Mouse (Mus musculus) left cerebral cortex, adult 11 months (tissue): ENCODE measurements around the gene Adamtsl2.

Experiments used
- DNase-seq: peaks from one replicate; pipeline ENCODE4 v3.0.0; 2022; ENCODE audit warnings: low spot score

Adamtsl2 gene

DNA sequence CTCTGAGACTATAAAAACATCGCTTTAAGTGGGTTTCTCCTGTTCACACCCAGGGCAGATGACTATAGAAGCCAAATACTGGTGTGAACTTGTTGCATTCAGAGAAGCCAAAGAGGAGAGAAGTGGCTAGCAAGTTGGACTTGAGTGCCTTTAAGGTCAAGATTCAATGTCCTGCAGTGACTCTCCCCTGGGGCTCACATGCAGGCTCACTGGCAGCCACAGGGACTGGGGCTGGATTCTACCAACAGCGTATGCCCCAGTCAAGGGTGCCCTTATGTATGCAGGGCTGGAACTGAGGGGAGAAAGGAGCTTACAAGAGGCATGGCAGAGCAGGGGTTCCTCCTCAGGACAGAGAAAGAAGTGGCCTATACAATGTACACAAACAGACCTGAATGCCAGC is 40.6 kb downstream of the Adamtsl2 start:
- DNase-seq: no peak

GRCm38 (mm10) chr2:27120241-27120641 is 41.1 kb downstream of the Adamtsl2 start:
- no peak for DNase-seq

DNA sequence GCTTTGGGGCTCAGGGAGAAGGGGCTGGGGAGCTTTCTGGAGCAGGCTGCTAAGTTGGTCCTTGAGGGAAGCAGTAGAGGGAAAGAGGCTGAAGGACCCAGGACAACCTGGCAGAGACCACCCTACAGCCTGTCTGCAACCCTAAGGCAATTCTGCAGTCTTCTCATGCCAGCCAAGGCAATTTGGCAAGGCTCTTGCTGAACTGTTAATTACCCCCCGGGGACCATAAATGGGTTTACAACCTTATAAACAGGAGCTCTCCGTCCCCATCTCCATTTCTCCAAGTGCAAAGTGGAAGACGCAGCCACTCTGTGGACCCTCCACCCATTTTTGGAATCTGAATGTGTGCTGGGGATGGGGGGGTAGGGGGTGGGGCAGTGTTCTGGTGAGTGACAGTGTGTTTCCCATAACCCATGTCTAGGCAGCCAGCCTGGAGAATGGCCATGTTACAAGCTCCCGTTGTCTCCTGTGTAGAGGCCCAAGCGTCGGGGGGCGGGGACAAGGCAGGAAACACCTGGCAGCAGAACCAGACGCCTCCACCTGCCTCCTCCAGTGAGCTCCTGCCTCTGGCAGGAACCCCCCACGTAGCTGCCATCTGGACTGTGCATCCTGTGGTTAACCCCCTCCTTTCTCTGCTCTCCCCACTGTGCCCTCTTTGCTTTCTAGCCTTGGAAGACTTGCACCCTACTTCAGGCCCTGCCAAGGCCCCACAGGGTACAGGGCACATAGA is 42.6 kb downstream of the Adamtsl2 start:
- no peak for DNase-seq

- DNase-seq: no peak
Measured at GRCm38 (mm10) chr2:27122578-27122977, 43.4 kb downstream of the Adamtsl2 start.

- no peak for DNase-seq
Measured at GRCm38 (mm10) chr2:27123121-27123520, 43.9 kb downstream of the Adamtsl2 start.

DNA sequence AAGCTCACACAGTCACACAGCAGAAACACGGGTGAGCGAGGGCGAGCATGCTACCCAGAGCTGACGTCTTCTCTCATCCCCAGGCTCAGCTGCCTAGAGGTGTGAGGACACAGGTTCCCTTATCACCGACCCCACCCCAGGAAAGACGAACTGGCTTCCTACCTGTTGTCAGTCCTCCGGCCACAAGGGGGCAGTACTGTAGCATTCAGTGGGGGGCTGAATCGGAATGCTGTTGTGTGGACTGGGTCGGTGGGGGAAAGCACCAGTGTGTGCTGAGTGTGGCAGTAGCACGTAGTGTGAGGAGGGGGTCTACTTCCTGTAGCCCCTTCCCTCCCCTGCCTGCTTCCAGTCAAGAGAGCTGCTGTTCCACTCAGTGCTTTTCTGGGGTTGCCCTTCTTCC is 46.8 kb downstream of the Adamtsl2 start:
- DNase-seq: no peak

GRCm38 (mm10) chr2:27126496-27126895 is 47.3 kb downstream of the Adamtsl2 start:
- no peak for DNase-seq

DNA sequence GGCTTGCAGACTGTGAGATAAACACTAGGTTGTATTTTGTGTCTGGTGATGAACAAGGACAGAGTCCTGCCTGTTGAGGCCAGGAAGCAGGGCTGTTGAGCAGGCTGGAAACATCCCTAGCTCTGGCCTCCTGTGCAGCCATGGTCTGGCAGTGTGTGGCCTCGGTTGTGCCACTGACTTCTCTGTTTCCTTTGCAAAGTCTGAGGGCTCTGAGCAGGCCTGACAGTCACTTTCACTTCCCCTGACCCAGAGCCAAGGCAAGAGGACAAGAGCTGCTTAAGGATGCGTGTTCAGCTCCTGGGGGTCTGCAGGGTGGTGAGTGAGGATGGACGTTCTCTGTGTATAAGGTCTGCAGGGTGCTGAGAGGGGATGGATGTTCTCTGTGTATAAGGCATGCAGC is 49.8 kb downstream of the Adamtsl2 start:
- no peak for DNase-seq

DNA sequence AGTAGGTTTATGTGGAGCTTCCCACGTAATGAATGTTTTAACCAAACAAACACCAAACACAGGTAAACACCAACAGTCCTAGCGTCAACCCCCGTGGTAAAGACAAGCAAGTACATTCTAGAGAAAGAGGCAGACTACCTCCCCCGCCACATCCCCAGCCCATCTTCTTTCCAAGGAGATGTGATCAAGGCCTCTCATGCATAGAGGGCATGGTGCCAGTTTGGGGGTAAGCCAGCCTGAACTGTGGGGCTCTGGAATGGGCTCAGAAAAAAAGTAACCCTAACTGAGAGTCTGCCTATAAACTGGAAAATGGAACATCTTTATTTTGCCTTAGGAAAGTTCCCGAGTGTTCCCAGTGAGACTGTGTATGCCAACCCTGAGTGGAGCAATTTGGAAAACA is 56.8 kb downstream of the Adamtsl2 start:
- DNase-seq: no peak

- DNase-seq: no peak
Measured at GRCm38 (mm10) chr2:27136336-27136735, 57.2 kb downstream of the Adamtsl2 start.

DNA sequence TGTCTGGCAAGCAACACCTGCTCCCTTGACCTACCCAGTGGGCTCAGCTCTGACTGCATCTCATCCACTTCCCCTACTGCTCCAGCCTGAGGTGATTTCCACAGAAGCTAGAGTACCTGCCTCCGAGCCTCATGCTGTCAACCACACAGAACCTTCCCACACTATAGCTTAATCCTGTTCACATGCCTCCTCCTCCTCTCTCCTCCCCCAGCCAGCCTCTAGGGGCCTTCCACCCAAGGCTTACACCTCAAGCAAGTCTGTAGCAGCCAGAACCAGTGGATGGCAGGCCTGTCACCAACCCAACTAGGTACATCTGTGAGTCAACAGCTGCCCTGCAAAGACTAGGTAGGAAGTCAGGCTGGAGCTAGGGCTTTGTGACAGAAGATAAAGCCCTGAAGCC is 57.6 kb downstream of the Adamtsl2 start:
- DNase-seq: no peak

DNA sequence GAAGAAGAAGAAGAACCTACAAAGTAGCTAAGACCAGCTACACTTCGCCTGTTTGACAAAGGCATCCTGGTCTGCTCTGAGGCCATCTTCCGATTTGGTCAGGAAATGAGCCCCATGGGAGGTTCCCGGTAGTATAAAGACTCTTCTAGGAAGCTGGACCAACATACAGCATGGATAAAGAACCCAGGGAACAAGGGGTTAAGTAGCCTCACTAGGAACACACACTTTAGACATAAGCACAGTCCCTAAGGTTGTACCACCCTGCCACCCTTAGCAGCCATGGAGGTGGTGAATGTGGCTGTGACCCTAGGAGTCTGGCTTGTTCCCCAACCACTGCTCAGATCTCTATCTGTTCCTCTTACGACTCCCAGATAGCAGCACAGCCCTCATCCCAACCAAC is 59.2 kb downstream of the Adamtsl2 start:
- DNase-seq: no peak

DNA sequence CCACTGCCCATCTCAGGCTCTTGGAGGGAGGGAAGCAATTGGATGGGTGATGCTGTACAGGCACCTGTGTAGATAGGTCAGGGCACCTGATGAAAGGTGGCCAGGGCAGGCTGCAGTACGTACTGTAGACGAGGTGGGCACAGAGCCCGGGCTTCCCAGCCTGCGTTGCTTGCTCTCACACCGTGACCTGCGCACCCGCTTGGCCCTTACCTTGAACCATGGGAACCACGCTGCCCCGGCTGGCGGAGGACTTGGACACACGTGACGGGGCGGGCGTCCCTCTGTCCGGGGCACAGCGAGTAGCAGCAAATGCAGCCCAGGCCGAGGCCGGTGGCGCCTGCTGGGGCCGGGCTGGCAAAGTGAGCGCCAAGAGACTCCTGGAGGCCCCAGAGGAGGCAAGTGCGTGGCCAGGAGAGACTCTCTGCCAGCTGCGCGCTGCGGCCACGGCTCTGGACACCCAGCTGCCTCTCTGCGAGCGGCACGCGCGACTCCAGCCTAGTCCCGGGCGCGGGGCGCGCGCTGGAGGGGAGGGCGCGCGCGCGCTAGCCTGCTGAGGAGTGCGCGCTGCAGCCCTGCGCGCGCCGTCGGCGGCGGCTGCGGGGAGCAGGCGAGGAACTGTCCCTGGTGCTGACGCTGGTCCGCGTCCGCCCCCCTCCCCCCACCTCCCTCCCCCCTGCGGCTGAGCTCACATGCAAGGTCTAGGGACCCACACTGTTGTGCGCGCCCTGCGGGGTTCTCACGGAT is 62.9 kb downstream of the Adamtsl2 start, which contains the start of gene Fam163b:
Fam163b (minus strand) TSS at position 542 of the 744 bp plus-strand sequence.
- DNase-seq: no peak

DNA sequence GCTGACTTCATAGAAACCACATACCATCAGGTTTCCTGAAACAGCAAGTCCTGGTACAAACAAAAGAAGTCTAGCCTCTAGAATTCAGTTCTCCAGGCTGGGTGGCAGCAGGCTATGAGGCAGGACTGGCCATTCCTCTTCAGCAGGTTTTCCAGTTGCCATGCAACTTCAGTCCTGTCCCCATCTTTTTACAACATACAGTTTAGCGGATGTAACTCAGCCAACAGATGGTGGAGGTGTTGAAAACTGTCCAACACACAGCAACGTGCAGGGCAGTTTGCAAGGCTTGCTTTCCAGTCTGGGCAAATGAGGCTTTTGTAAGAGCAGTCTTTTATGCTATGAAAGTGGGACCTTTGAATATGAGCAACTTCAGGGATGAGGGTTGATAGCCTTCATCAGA is 65.8 kb downstream of the Adamtsl2 start:
- no peak for DNase-seq

DNA sequence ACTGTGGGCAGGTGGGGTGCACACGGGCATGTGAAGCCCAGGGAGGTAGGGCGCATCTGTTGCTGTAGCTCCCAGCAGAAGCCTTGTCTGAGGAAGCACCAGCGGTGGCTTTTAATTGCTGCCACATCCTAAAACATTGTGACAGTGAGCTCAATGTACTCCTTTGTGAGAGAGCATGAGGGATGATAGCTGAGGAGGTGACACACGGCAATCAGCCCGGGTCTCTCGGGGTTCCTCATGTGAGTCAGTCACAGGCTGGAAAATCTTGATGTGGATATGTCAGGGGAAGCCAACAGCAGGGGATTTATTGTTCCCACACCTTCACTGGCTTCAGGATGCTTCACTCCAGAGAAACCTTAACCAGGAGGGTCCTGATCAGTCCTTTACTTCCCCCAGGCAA is 67.7 kb downstream of the Adamtsl2 start:
- no peak for DNase-seq

GRCm38 (mm10) chr2:27149457-27149856 is 70.3 kb downstream of the Adamtsl2 start:
- DNase-seq: no peak

DNA sequence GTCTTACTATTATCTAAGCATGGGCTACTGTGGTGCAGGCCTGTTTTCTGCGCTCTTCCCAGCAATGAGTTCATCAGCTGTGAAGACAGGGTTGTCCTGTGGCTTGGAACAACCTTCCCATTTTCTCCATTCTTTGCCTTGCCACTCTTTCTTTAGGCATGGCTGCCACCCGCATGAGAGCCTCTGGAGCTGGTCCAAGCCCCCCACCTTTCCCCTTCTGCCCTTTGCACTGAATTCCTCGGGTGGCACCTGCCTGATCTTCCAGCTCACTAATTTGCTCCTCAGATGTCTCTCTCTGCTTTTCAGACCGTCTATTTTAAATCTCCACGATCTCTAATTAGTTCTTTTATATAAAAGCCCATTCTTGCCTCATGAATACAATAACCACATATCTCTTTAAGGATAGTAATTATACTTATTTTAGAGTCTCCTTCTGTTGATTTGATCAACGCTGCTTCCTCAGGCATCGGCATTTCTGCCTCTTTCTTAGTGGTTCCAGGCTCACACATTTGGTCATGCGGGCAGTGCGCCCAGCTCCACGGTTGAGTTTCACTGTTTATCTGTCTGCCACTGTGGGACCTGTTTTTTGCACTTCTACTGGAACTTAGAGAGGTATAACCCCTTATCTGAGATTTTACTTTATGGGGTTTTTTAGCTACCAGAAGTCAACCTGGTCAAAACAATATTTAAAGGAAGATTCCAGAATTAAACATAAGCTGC is 75.4 kb downstream of the Adamtsl2 start:
- no peak for DNase-seq

GRCm38 (mm10) chr2:27156596-27156995 is 77.4 kb downstream of the Adamtsl2 start:
- DNase-seq: no peak
